Mouse (Mus musculus) MN1 (cell line): ENCODE results near the gene Esrrg.

ENCODE experiments used
- DNase-seq: peaks from one replicate; pipeline ENCODE4 v3.0.0-alpha.2; 2016; ENCODE audit warnings: low spot score

The Esrrg gene

GRCm38 (mm10) chr1:188155135-188155779 lies 546.7 kb downstream of the Esrrg start:
- no peak for DNase-seq

GRCm38 (mm10) chr1:188156520-188156919 lies 547.9 kb downstream of the Esrrg start:
- DNase-seq, result no peak

- DNase-seq, result no peak
Observed at GRCm38 (mm10) chr1:188157237-188157955, 548.8 kb downstream of the Esrrg start.

- DNase-seq, result no peak
Observed at GRCm38 (mm10) chr1:188158675-188159074, 550.1 kb downstream of the Esrrg start.

GRCm38 (mm10) chr1:188159108-188159507 lies 550.5 kb downstream of the Esrrg start:
- no peak for DNase-seq

- DNase-seq, result no peak
Observed at GRCm38 (mm10) chr1:188163058-188163457, 554.5 kb downstream of the Esrrg start.

GRCm38 (mm10) chr1:188164251-188164650 lies 555.7 kb downstream of the Esrrg start:
- no peak for DNase-seq

GRCm38 (mm10) chr1:188173859-188174258 lies 565.3 kb downstream of the Esrrg start:
- DNase-seq, result no peak

GRCm38 (mm10) chr1:188182951-188183350 lies 574.4 kb downstream of the Esrrg start:
- DNase-seq, result no peak

- no peak for DNase-seq
Observed at GRCm38 (mm10) chr1:188186440-188187117, 578.0 kb downstream of the Esrrg start.

- no peak for DNase-seq
Observed at GRCm38 (mm10) chr1:188192971-188193370, 584.4 kb downstream of the Esrrg start.

- DNase-seq, result no peak
Observed at GRCm38 (mm10) chr1:188207421-188207820, 598.8 kb downstream of the Esrrg start.

- no peak for DNase-seq
Observed at GRCm38 (mm10) chr1:188209025-188209424, 600.4 kb downstream of the Esrrg start.

- no peak for DNase-seq
Observed at GRCm38 (mm10) chr1:188214885-188215611, 606.5 kb downstream of the Esrrg start.

GRCm38 (mm10) chr1:188221226-188221792 lies 612.7 kb downstream of the Esrrg start:
- DNase-seq, result no peak

- no peak for DNase-seq
Observed at GRCm38 (mm10) chr1:188233036-188233724, 624.6 kb downstream of the Esrrg start.

GRCm38 (mm10) chr1:188238636-188239035 lies 630.0 kb downstream of the Esrrg start:
- DNase-seq, result no peak

- DNase-seq, result no peak
Observed at GRCm38 (mm10) chr1:188241766-188242165, 633.2 kb downstream of the Esrrg start.

- DNase-seq, result no peak
Observed at GRCm38 (mm10) chr1:188257500-188257899, 648.9 kb downstream of the Esrrg start.

- DNase-seq, result no peak
Observed at GRCm38 (mm10) chr1:188260259-188261107, 651.9 kb downstream of the Esrrg start.
